Mouse (Mus musculus) R1 (cell line): Measurements from ENCODE around the gene Ppil4.

Experiments
- DNase-seq: peaks from one replicate; pipeline ENCODE4 v3.0.0-alpha.2; 2018; ENCODE audit warnings: low read depth, low spot score

Ppil4 gene

GRCm38 (mm10) chr10:7824663-7825280 lies 32.1 kb downstream of the Ppil4 start:
- no peak for DNase-seq

- DNase-seq: no peak
Measured at GRCm38 (mm10) chr10:7825281-7825665, 32.6 kb downstream of the Ppil4 start.

- no peak for DNase-seq
Measured at GRCm38 (mm10) chr10:7826106-7826505, 33.4 kb downstream of the Ppil4 start.

GRCm38 (mm10) chr10:7832171-7832676 lies 39.5 kb downstream of the Ppil4 start, which contains the start of gene Zc3h12d:
Gene Zc3h12d (plus strand): TSS chr10:7832470.
- peak; percentile 54 for DNase-seq

GRCm38 (mm10) chr10:7833377-7834165 lies 40.9 kb downstream of the Ppil4 start:
- no peak for DNase-seq

- DNase-seq: no peak
Measured at GRCm38 (mm10) chr10:7834671-7835225, 42.1 kb downstream of the Ppil4 start.

GRCm38 (mm10) chr10:7836902-7837301 lies 44.2 kb downstream of the Ppil4 start:
- DNase-seq: no peak

GRCm38 (mm10) chr10:7837446-7837845 lies 44.8 kb downstream of the Ppil4 start:
- no peak for DNase-seq

GRCm38 (mm10) chr10:7838036-7838435 lies 45.3 kb downstream of the Ppil4 start:
- no peak for DNase-seq

- DNase-seq: no peak
Measured at GRCm38 (mm10) chr10:7838874-7839421, 46.3 kb downstream of the Ppil4 start.

GRCm38 (mm10) chr10:7839551-7840352 lies 47.1 kb downstream of the Ppil4 start:
- no peak for DNase-seq

GRCm38 (mm10) chr10:7840353-7840733 lies 47.7 kb downstream of the Ppil4 start:
- DNase-seq: no peak

- DNase-seq: no peak
Measured at GRCm38 (mm10) chr10:7840785-7841184, 48.1 kb downstream of the Ppil4 start.

GRCm38 (mm10) chr10:7841571-7842080 lies 48.9 kb downstream of the Ppil4 start:
- DNase-seq: no peak

- no peak for DNase-seq
Measured at GRCm38 (mm10) chr10:7843181-7843580, 50.5 kb downstream of the Ppil4 start.

- no peak for DNase-seq
Measured at GRCm38 (mm10) chr10:7844161-7844560, 51.5 kb downstream of the Ppil4 start.

GRCm38 (mm10) chr10:7845136-7845535 lies 52.4 kb downstream of the Ppil4 start:
- no peak for DNase-seq

GRCm38 (mm10) chr10:7845991-7846390 lies 53.3 kb downstream of the Ppil4 start:
- DNase-seq: no peak

GRCm38 (mm10) chr10:7847166-7847605 lies 54.5 kb downstream of the Ppil4 start:
- DNase-seq: no peak

- DNase-seq: no peak
Measured at GRCm38 (mm10) chr10:7851891-7852290, 59.2 kb downstream of the Ppil4 start.

- no peak for DNase-seq
Measured at GRCm38 (mm10) chr10:7860494-7860893, 67.8 kb downstream of the Ppil4 start.
